Mouse (Mus musculus) olfactory bulb, adult 2 months (tissue): ENCODE data around the gene Aldoc. TPM values are rescaled to one million over a fixed set of nuclear protein-coding genes. Genes with fewer than 3 reads are reported as not detected.

Source experiments
- H3K27ac ChIP-seq: fragments of 200-500 bp; 2 replicates; pipeline ENCODE4 v1.5.1; 2012; ENCODE audit warnings: low read depth, low read length; ENCODE audit not compliant: insufficient read depth
- H3K4me1 ChIP-seq: fragments of 200-500 bp; 2 replicates; pipeline ENCODE4 v1.6.1; 2012; ENCODE audit warnings: low read length; ENCODE audit not compliant: control insufficient read depth, insufficient read depth
- H3K4me3 ChIP-seq: fragments of 200-500 bp; 2 replicates; pipeline ENCODE4 v1.5.1; 2012; ENCODE audit warnings: mild to moderate bottlenecking, low read depth, low read length, moderate library complexity; ENCODE audit not compliant: insufficient read depth
- CTCF ChIP-seq: fragments of 200-500 bp; IDR thresholded peaks from 2 replicates; pipeline ENCODE4 v1.5.1; 2012; ENCODE audit warnings: low read depth, mild to moderate bottlenecking, low read length, moderate library complexity; ENCODE audit not compliant: insufficient read depth
- POLR2A ChIP-seq: fragments of 200-500 bp; IDR thresholded peaks from 2 replicates; pipeline ENCODE4 v1.6.1; 2012; ENCODE audit warnings: mild to moderate bottlenecking, low read depth, low read length, moderate library complexity; ENCODE audit not compliant: insufficient read depth
- WGBS: fragments of 180-500 bp; shearing (Covaris S2); methylation state at CpG from one replicate; pipeline ENCODE4 v1.1.7; 2018; 5-methylcytosine and 5-hydroxymethylcytosine counted together
- polyA plus RNA-seq: library from polyadenylated mRNA; stranded (reverse); fragments of >200 nt; gene quantifications from 2 replicates; pipeline ENCODE4 v1.2.4, GENCODE M21; 2012; ENCODE audit warnings: low replicate concordance; ENCODE audit not compliant: missing spikeins, insufficient read depth, insufficient read length

Gene Aldoc
- polyA plus RNA-seq, 1 experiment: 562 TPM

GRCm38 (mm10) chr11:78370389-78370788 is 47.6 kb downstream of the Aldoc start:
- 65% methylated on average over 1 of the region's 1 CpGs for WGBS
- Histone ChIP-seq H3K27ac (no peak overlapping the region), H3K4me3 (no peak overlapping the region), H3K4me1 (no peaks in the 10 kb centered on the region)
- no peak for TF ChIP-seq CTCF

- Histone ChIP-seq H3K27ac (no peak overlapping the region), H3K4me3 (no peak overlapping the region), H3K4me1 (no peaks in the 10 kb centered on the region)
- TF ChIP-seq POLR2A: no peak
- TF ChIP-seq CTCF: no peak
- WGBS: 94% methylated on average over 11 of the region's 11 CpGs
Measured at GRCm38 (mm10) chr11:78371711-78372110, 48.9 kb downstream of the Aldoc start.

GRCm38 (mm10) chr11:78372166-78372565 is 49.4 kb downstream of the Aldoc start:
- no peak overlapping the region for H3K27ac ChIP-seq
- no peak overlapping the region for H3K4me3 ChIP-seq
- no peak for TF ChIP-seq POLR2A
- 91% methylated on average over 3 of the region's 3 CpGs for WGBS
- H3K4me1 ChIP-seq: no peaks in the 10 kb centered on the region

GRCm38 (mm10) chr11:78372610-78373009 is 49.8 kb downstream of the Aldoc start:
- Histone ChIP-seq H3K4me1 (no peaks in the 10 kb centered on the region), H3K4me3 (no peak overlapping the region), H3K27ac (no peak overlapping the region)
- 78% methylated on average over 7 of the region's 7 CpGs for WGBS
- no peak for TF ChIP-seq CTCF
- TF ChIP-seq POLR2A: no peak

- WGBS: 95% methylated on average over 8 of the region's 8 CpGs
Measured at GRCm38 (mm10) chr11:78374147-78374546, 51.4 kb downstream of the Aldoc start.

More at GRCm38 (mm10) chr11:78374147-78374546, 51.4 kb downstream of the Aldoc start:
- TF ChIP-seq POLR2A: no peak
- TF ChIP-seq CTCF: no peak
- Histone ChIP-seq H3K27ac (no peak overlapping the region), H3K4me3 (no peak overlapping the region), H3K4me1 (no peaks in the 10 kb centered on the region)

Other genes with a start within 250 kb of the Aldoc start
- gene Eral1, start 242.6 kb upstream of the Aldoc start, polyA plus RNA-seq: not detected in 2 replicates
- not detected in 2 replicates for gene Fam222b, start 228.3 kb upstream of the Aldoc start, polyA plus RNA-seq
- not detected in 2 replicates for gene Traf4, start 157.4 kb upstream of the Aldoc start, polyA plus RNA-seq
- gene Nek8, start 146.3 kb upstream of the Aldoc start, polyA plus RNA-seq: not detected in 2 replicates
- not detected in 2 replicates for gene Tlcd1, start 146.3 kb upstream of the Aldoc start, polyA plus RNA-seq
- gene Rpl23a, start 139.4 kb upstream of the Aldoc start, polyA plus RNA-seq: 1,288 TPM in 1 of 2 replicates, not detected in the other
- not detected in 2 replicates for gene Rab34, start 134.5 kb upstream of the Aldoc start, polyA plus RNA-seq
- not detected in 2 replicates for gene Proca1, start 129.6 kb upstream of the Aldoc start, polyA plus RNA-seq
- gene Sdf2, start 77.2 kb upstream of the Aldoc start, polyA plus RNA-seq: not detected in 2 replicates
- gene Supt6, start 77.0 kb upstream of the Aldoc start, polyA plus RNA-seq: 62.3 TPM in 1 of 2 replicates, not detected in the other
- 122 and 503 TPM in 2 replicates for gene 2610507B11Rik, start 61.2 kb upstream of the Aldoc start, polyA plus RNA-seq
- not detected in 2 replicates for gene BC030499, start 32.1 kb upstream of the Aldoc start, polyA plus RNA-seq
- gene Spag5, start 21.4 kb upstream of the Aldoc start, polyA plus RNA-seq: not detected in 2 replicates
- gene Pigs, start 5.4 kb downstream of the Aldoc start, polyA plus RNA-seq: not detected in 2 replicates
- gene Unc119, start 20.5 kb downstream of the Aldoc start, polyA plus RNA-seq: not detected in 2 replicates
- gene Foxn1, start 63.6 kb downstream of the Aldoc start, polyA plus RNA-seq: not detected in 2 replicates
- gene Slc13a2, start 99.2 kb downstream of the Aldoc start, polyA plus RNA-seq: not detected in 2 replicates
- gene Slc46a1, start 142.7 kb downstream of the Aldoc start, polyA plus RNA-seq: not detected in 2 replicates
- gene Sarm1, start 174.8 kb downstream of the Aldoc start, polyA plus RNA-seq: not detected in 2 replicates
- not detected in 2 replicates for gene Vtn, start 176.1 kb downstream of the Aldoc start, polyA plus RNA-seq
- gene Sebox, start 180.5 kb downstream of the Aldoc start, polyA plus RNA-seq: not detected in 2 replicates
- gene Tmem199, start 189.2 kb downstream of the Aldoc start, polyA plus RNA-seq: not detected in 2 replicates
- gene Poldip2, start 189.2 kb downstream of the Aldoc start, polyA plus RNA-seq: not detected in 2 replicates
- not detected in 2 replicates for gene Tnfaip1, start 213.4 kb downstream of the Aldoc start, polyA plus RNA-seq
- gene Ift20, start 213.4 kb downstream of the Aldoc start, polyA plus RNA-seq: not detected in 2 replicates
- gene Tmem97, start 227.8 kb downstream of the Aldoc start, polyA plus RNA-seq: not detected in 2 replicates